Mouse (Mus musculus) liver, embryonic 14.5 days (tissue): Measurements from ENCODE around the gene Cenpb. TPM values are rescaled to one million over a fixed set of nuclear protein-coding genes. Genes with fewer than 3 reads are reported as not detected.

Experiments
- ATAC-seq: fragments of 200-750 bp; cut with Nextera tagmentation; 2 replicates; pipeline ENCODE4 v1.8.0; 2017; ENCODE audit warnings: moderate number of reproducible peaks, mild to moderate bottlenecking, moderate library complexity; ENCODE audit not compliant: insufficient read depth
- DNase-seq, 3 experiments: peaks; one replicate each; pipeline ENCODE4 v3.0.0-alpha.2; 2012 to 2013; ENCODE audit warnings: low read depth in 3 of 3, low spot score in 3 of 3
- H3K27ac ChIP-seq: fragments of 300-500 bp; sonication (generic); 2 replicates; pipeline ENCODE4 v1.5.1; 2014; ENCODE audit warnings: moderate library complexity, mild to moderate bottlenecking, control low read depth, inconsistent platforms
- H3K27me3 ChIP-seq: fragments of 300-500 bp; sonication (generic); 2 replicates; pipeline ENCODE4 v1.6.1; 2014; ENCODE audit warnings: mild to moderate bottlenecking, low read length, moderate library complexity; ENCODE audit not compliant: control insufficient read depth, insufficient read depth
- H3K36me3 ChIP-seq: fragments of 300-500 bp; sonication (generic); replicated peaks from 2 replicates; pipeline ENCODE4 v1.6.1; 2014; ENCODE audit warnings: low read depth; ENCODE audit not compliant: control insufficient read depth, insufficient read depth
- H3K4me1 ChIP-seq, 2 experiments: fragments of 200-500 bp in 1 of 2; fragments of 300-500 bp in 1 of 2; sonication (generic) in 1 of 2; replicated peaks; 2 replicates each; pipeline ENCODE4 v1.6.1; 2012 to 2014; ENCODE audit warnings: antibody characterized with exemption in 1 of 2, inconsistent platforms in 1 of 2, low read length in 1 of 2; ENCODE audit not compliant: control insufficient read depth in 2 of 2, insufficient read depth in 2 of 2
- H3K4me2 ChIP-seq: fragments of 300-500 bp; sonication (generic); 2 replicates; pipeline ENCODE4 v1.6.1; 2014; ENCODE audit warnings: low read depth, mild to moderate bottlenecking, control low read depth, moderate library complexity
- H3K4me3 ChIP-seq, 2 experiments: fragments of 200-500 bp in 1 of 2; fragments of 300-500 bp in 1 of 2; sonication (generic) in 1 of 2; 2 replicates each; pipeline ENCODE4 v1.5.1; 2012 to 2014; ENCODE audit warnings: low read depth in 2 of 2, low read length in 2 of 2, mild to moderate bottlenecking in 2 of 2, control low read depth in 1 of 2, inconsistent platforms in 1 of 2, moderate library complexity in 1 of 2; ENCODE audit not compliant: insufficient read depth in 1 of 2
- H3K9ac ChIP-seq: fragments of 300-500 bp; sonication (generic); replicated peaks from 2 replicates; pipeline ENCODE4 v1.6.1; 2014; ENCODE audit warnings: mild to moderate bottlenecking, control low read depth, moderate library complexity
- H3K9me3 ChIP-seq: fragments of 300-500 bp; sonication (generic); 2 replicates; pipeline ENCODE4 v1.6.1; 2016; ENCODE audit warnings: low read length, mixed read lengths; ENCODE audit not compliant: control insufficient read depth
- CTCF ChIP-seq: IDR thresholded peaks from 2 replicates; pipeline ENCODE4 v1.5.1; 2016; ENCODE audit warnings: antibody characterized with exemption, low read depth, control low read depth
- EP300 ChIP-seq: IDR thresholded peaks from 2 replicates; pipeline ENCODE4 v1.6.1; 2016; ENCODE audit warnings: antibody characterized with exemption, low read depth
- WGBS: fragments of 180-500 bp; shearing (Covaris S2); extraction: QIAGEN DNeasy Blood & Tissue Kit; methylation state at CpG from one replicate; pipeline ENCODE4 v1.1.7; 2014; ENCODE audit not compliant: insufficient replicate concordance; 5-methylcytosine and 5-hydroxymethylcytosine counted together
- polyA plus RNA-seq, 2 experiments: library from polyadenylated mRNA; depleted of rRNA in 1 of 2; stranded (reverse) in 1 of 2; unstranded in 1 of 2; fragments of >200 nt; fragmentation: Nextera tagmentation in 1 of 2; extraction: Ambion mirVana in 1 of 2; gene quantifications; 2 replicates each; pipeline versions ENCODE4 v1.2.1 to v1.2.3; 2012 to 2014

The Cenpb gene
- polyA plus RNA-seq, 2 experiments: 2.7 to 12.4 TPM

DNA sequence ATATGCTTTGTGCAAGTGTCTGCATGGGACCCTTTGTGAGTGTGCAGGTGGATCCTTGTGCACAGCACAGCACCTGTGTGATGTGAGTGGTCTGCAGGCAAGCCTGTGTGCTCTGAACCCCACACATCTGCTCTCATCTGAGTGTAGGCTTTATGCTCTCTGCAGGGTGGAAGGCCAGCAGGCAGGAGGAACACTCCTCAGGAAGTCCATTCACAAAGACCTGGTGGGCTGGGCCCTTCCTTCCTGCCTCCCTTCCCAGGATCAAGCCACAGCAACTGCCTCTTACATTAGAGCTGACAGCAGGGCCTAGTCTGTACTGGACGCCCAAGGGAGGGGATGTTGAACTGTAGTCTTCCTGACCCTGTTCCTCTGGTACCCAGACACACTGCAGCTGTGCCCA, 45.5 kb downstream of the Cenpb start:
- TF ChIP-seq EP300 (no peak), CTCF (no peak)
- no peak overlapping the region for H3K4me3 ChIP-seq
- H3K9ac ChIP-seq: no peak overlapping the region
- DNase-seq (no peak), ATAC-seq (no peak)
- H3K4me1 ChIP-seq: peaks cover 48 to 55% of the 10 kb centered on the region in 2 experiments
- no peaks in the 10 kb centered on the region for H3K36me3 ChIP-seq
- H3K9me3 ChIP-seq: no peaks in the 10 kb centered on the region
- H3K27me3 ChIP-seq: no peaks in the 10 kb centered on the region
- H3K4me2 ChIP-seq: no peak overlapping the region
- 39% methylated on average over 1 of the region's 1 CpGs for WGBS
- H3K27ac ChIP-seq: peak overlapping the region; percentile 97

DNA sequence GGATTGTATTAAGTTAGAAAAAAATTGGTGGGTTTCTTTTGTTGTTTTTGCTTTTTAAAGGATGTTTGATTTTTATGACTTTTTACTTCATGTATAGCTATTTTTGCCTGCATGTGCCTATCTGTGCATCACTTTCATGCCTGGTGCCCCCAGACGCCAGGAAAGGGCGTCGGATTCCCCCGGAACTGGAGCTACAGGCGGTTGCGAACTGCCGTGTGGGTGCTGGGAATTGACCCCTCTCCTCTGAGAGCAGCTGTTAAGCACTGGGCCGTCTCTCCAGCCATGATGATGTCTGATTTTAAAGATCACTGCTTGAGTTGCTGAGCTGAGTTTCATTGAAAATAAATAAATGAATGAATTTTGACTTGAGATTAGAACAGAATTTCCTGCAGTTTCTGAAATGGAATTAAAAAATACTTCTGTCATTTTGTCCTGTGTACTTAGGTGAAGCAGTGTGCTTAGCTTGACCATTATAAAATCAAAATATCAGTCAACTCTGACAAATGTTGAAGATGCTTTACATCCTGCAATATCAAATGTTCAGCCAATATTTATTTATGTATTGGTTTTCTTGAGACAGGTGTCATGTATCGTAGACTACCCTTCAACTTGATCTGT, 46.8 kb downstream of the Cenpb start, which contains the start of gene Gm11037:
TSS of gene Gm11037 (plus strand) at position 568 of the 618 bp plus-strand sequence.
- no peak for TF ChIP-seq CTCF
- no peak for TF ChIP-seq EP300
- Histone ChIP-seq H3K9ac (no peak within 1 kb of the TSS), H3K36me3 (no peaks in the 10 kb centered on the region), H3K4me1 (peaks cover 62 to 68% of the 10 kb centered on the region in 2 experiments), H3K27ac (peak within 1 kb of the TSS; percentile 97), H3K4me3 (no peak within 1 kb of the TSS), H3K27me3 (no peaks in the 10 kb centered on the region), H3K9me3 (no peaks in the 10 kb centered on the region), H3K4me2 (no peak within 1 kb of the TSS)
- DNase-seq: no peak
- WGBS: 80% methylated on average over 9 of the region's 9 CpGs
- ATAC-seq: no peak

DNA sequence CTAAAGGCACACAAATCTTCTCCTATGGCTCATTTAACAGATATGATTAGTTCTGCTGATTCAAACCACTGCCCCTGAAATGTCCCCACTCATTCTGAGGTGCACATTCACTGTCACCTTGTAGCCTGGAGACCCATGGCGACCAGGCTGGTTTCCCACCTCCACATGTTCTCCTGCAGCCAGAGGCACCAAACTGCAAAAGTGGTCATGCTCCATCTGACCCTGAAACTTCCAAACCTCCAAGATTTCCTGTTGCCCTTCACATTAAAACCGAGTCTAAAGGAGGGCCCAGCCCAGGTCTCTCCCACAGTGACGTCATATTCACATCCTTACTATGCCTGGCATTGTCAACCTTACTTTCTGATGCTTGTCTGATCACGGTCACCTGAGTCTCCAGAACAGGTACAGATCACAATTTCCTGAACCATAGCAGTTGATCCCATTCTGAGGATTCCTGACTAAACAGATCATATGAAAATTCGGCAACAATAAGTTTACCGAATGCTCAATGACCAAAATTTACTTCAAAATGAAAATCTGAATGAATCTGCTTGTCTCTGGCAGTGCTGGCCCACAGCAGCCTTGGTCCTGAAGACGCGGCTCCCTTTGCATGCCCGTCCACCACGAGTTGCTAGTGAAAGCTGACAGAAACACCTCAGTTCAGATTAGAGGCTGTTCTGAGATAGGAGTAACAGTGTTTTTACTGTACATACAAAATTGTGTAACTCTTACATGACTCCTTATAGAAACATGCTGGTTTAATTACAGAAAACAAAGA, 47.6 kb downstream of the Cenpb start:
- Histone ChIP-seq H3K27me3 (no peaks in the 10 kb centered on the region), H3K4me2 (no peak overlapping the region), H3K4me1 (peaks cover 68 to 74% of the 10 kb centered on the region in 2 experiments), H3K4me3 (no peak overlapping the region), H3K9ac (no peak overlapping the region), H3K27ac (no peak overlapping the region; the same call in 1 of the 2 replicates), H3K36me3 (no peaks in the 10 kb centered on the region), H3K9me3 (no peaks in the 10 kb centered on the region)
- no peak for ATAC-seq
- no peak for DNase-seq
- 72% methylated on average over 10 of the region's 10 CpGs for WGBS
- no peak for TF ChIP-seq CTCF
- no peak for TF ChIP-seq EP300

DNA sequence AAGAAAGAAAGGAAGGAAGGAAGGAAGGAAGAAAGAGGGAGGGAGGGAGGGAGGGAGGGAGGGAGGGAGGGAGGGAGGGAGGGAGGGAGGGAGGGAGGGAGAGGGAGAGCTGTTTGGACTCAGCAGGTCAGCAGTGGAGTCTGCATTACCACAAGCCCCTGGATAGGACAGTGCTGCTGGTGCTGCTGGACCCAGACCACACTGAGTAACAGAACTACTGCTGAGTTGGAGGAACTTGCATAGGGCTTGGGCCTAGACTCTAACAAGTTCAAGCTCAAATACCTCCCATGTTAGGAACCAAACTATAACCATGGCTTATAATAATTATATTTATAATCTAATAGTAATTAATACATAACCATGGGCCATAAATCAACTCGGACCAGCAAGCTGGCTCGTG, 49.0 kb downstream of the Cenpb start:
- Histone ChIP-seq H3K36me3 (no peaks in the 10 kb centered on the region), H3K9me3 (no peaks in the 10 kb centered on the region), H3K4me3 (no peak overlapping the region), H3K9ac (peak overlapping the region; percentile 7; the same call in 1 of the 2 replicates), H3K4me1 (peaks cover 68 to 75% of the 10 kb centered on the region in 2 experiments), H3K27me3 (no peaks in the 10 kb centered on the region), H3K27ac (no peak overlapping the region), H3K4me2 (no peak overlapping the region)
- DNase-seq: no peak
- no peak for ATAC-seq
- WGBS: 75% methylated on average over 2 of the region's 2 CpGs
- TF ChIP-seq EP300 (no peak), CTCF (no peak)

DNA sequence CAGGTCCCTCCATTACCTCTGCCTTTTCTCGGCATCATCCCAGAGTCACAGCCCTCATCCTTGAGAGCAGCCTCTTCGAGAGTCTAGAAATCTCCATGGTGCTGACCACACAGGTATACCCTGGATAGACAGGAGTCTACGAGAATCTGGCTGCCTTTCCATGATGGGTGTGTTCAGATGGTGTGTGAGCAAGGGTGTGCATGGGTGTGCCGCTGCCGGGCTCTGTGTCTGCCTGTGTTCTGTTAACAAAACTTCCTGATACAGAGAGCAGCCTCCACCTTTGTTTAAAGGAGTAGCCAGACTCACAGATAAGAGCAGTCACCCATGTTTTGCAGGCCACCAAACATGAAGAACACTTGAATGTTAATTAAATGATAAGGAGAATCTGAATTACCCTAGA, 50.0 kb downstream of the Cenpb start:
- no peaks in the 10 kb centered on the region for H3K9me3 ChIP-seq
- peak overlapping the region; percentile 63 for H3K27ac ChIP-seq
- DNase-seq: peak; percentile 57 to 70 (median 69)
- WGBS: 27% methylated on average over 5 of the region's 5 CpGs
- ATAC-seq: peak; percentile 77
- no peak overlapping the region for H3K4me3 ChIP-seq
- TF ChIP-seq CTCF (no peak), EP300 (peak; percentile 57)
- no peaks in the 10 kb centered on the region for H3K36me3 ChIP-seq
- H3K4me2 ChIP-seq: peak overlapping the region; percentile 33
- H3K4me1 ChIP-seq: peaks cover 61 to 70% of the 10 kb centered on the region in 2 experiments
- H3K9ac ChIP-seq: no peak overlapping the region
- H3K27me3 ChIP-seq: no peaks in the 10 kb centered on the region
